Mouse (Mus musculus) liver, embryonic 14.5 days (tissue): ENCODE results near the gene Megf6. TPM values are rescaled to one million over a fixed set of nuclear protein-coding genes. Genes with fewer than 3 reads are reported as not detected.

Experiments used
- ATAC-seq: fragments of 200-750 bp; cut with Nextera tagmentation; 2 replicates; pipeline ENCODE4 v1.8.0; 2017; ENCODE audit warnings: moderate number of reproducible peaks, mild to moderate bottlenecking, moderate library complexity; ENCODE audit not compliant: insufficient read depth
- DNase-seq, 3 experiments: peaks; one replicate each; pipeline ENCODE4 v3.0.0-alpha.2; 2012 to 2013; ENCODE audit warnings: low read depth in 3 of 3, low spot score in 3 of 3
- H3K27ac ChIP-seq: fragments of 300-500 bp; sonication (generic); 2 replicates; pipeline ENCODE4 v1.5.1; 2014; ENCODE audit warnings: moderate library complexity, mild to moderate bottlenecking, control low read depth, inconsistent platforms
- H3K27me3 ChIP-seq: fragments of 300-500 bp; sonication (generic); 2 replicates; pipeline ENCODE4 v1.6.1; 2014; ENCODE audit warnings: mild to moderate bottlenecking, low read length, moderate library complexity; ENCODE audit not compliant: control insufficient read depth, insufficient read depth
- H3K36me3 ChIP-seq: fragments of 300-500 bp; sonication (generic); replicated peaks from 2 replicates; pipeline ENCODE4 v1.6.1; 2014; ENCODE audit warnings: low read depth; ENCODE audit not compliant: control insufficient read depth, insufficient read depth
- H3K4me1 ChIP-seq, 2 experiments: fragments of 200-500 bp in 1 of 2; fragments of 300-500 bp in 1 of 2; sonication (generic) in 1 of 2; replicated peaks; 2 replicates each; pipeline ENCODE4 v1.6.1; 2012 to 2014; ENCODE audit warnings: antibody characterized with exemption in 1 of 2, inconsistent platforms in 1 of 2, low read length in 1 of 2; ENCODE audit not compliant: control insufficient read depth in 2 of 2, insufficient read depth in 2 of 2
- H3K4me2 ChIP-seq: fragments of 300-500 bp; sonication (generic); 2 replicates; pipeline ENCODE4 v1.6.1; 2014; ENCODE audit warnings: low read depth, mild to moderate bottlenecking, control low read depth, moderate library complexity
- H3K4me3 ChIP-seq, 2 experiments: fragments of 200-500 bp in 1 of 2; fragments of 300-500 bp in 1 of 2; sonication (generic) in 1 of 2; 2 replicates each; pipeline ENCODE4 v1.5.1; 2012 to 2014; ENCODE audit warnings: low read depth in 2 of 2, low read length in 2 of 2, mild to moderate bottlenecking in 2 of 2, control low read depth in 1 of 2, inconsistent platforms in 1 of 2, moderate library complexity in 1 of 2; ENCODE audit not compliant: insufficient read depth in 1 of 2
- H3K9ac ChIP-seq: fragments of 300-500 bp; sonication (generic); replicated peaks from 2 replicates; pipeline ENCODE4 v1.6.1; 2014; ENCODE audit warnings: mild to moderate bottlenecking, control low read depth, moderate library complexity
- H3K9me3 ChIP-seq: fragments of 300-500 bp; sonication (generic); 2 replicates; pipeline ENCODE4 v1.6.1; 2016; ENCODE audit warnings: low read length, mixed read lengths; ENCODE audit not compliant: control insufficient read depth
- CTCF ChIP-seq: IDR thresholded peaks from 2 replicates; pipeline ENCODE4 v1.5.1; 2016; ENCODE audit warnings: antibody characterized with exemption, low read depth, control low read depth
- EP300 ChIP-seq: IDR thresholded peaks from 2 replicates; pipeline ENCODE4 v1.6.1; 2016; ENCODE audit warnings: antibody characterized with exemption, low read depth
- WGBS: fragments of 180-500 bp; shearing (Covaris S2); extraction: QIAGEN DNeasy Blood & Tissue Kit; methylation state at CpG from one replicate; pipeline ENCODE4 v1.1.7; 2014; ENCODE audit not compliant: insufficient replicate concordance; 5-methylcytosine and 5-hydroxymethylcytosine counted together
- polyA plus RNA-seq, 2 experiments: library from polyadenylated mRNA; depleted of rRNA in 1 of 2; stranded (reverse) in 1 of 2; unstranded in 1 of 2; fragments of >200 nt; fragmentation: Nextera tagmentation in 1 of 2; extraction: Ambion mirVana in 1 of 2; gene quantifications; 2 replicates each; pipeline versions ENCODE4 v1.2.1 to v1.2.3; 2012 to 2014

The Megf6 gene
- polyA plus RNA-seq, 2 experiments, result 0.77 to 1.0 TPM

- Histone ChIP-seq H3K9me3 (no peaks in the 10 kb centered on the region), H3K27ac (no peak overlapping the region), H3K4me2 (no peak overlapping the region), H3K4me3 (no peak overlapping the region), H3K9ac (no peak overlapping the region), H3K4me1 (peaks cover 4 to 9% of the 10 kb centered on the region in 2 experiments), H3K27me3 (no peaks in the 10 kb centered on the region), H3K36me3 (no peaks in the 10 kb centered on the region)
- WGBS, result 56% methylated on average over 21 of the region's 21 CpGs
- no peak for DNase-seq
- ATAC-seq, result no peak
- no peak for TF ChIP-seq EP300
- TF ChIP-seq CTCF, result no peak
Measured at GRCm38 (mm10) chr4:154248092-154248805, 77.7 kb downstream of the Megf6 start.

- no peak overlapping the region for H3K27ac ChIP-seq
- TF ChIP-seq EP300 (no peak), CTCF (no peak)
- H3K4me1 ChIP-seq, result peaks cover 4 to 9% of the 10 kb centered on the region in 2 experiments
- WGBS, result 69% methylated on average over 8 of the region's 8 CpGs
- DNase-seq (no peak), ATAC-seq (no peak)
- H3K9me3 ChIP-seq, result no peaks in the 10 kb centered on the region
- H3K9ac ChIP-seq, result no peak overlapping the region
- H3K4me2 ChIP-seq, result no peak overlapping the region
- no peak overlapping the region for H3K4me3 ChIP-seq
- no peaks in the 10 kb centered on the region for H3K36me3 ChIP-seq
- H3K27me3 ChIP-seq, result no peaks in the 10 kb centered on the region
Measured at GRCm38 (mm10) chr4:154249316-154249715, 78.8 kb downstream of the Megf6 start.

- Histone ChIP-seq H3K4me3 (no peak overlapping the region), H3K27ac (no peak overlapping the region), H3K9ac (no peak overlapping the region), H3K4me2 (no peak overlapping the region), H3K4me1 (no peaks in the 10 kb centered on the region), H3K36me3 (no peaks in the 10 kb centered on the region), H3K27me3 (no peaks in the 10 kb centered on the region), H3K9me3 (no peaks in the 10 kb centered on the region)
- ATAC-seq, result no peak
- TF ChIP-seq EP300, result no peak
- TF ChIP-seq CTCF, result no peak
- no peak for DNase-seq
- 73% methylated on average over 20 of the region's 20 CpGs for WGBS
Measured at GRCm38 (mm10) chr4:154252537-154253255, 82.2 kb downstream of the Megf6 start.

GRCm38 (mm10) chr4:154260755-154261154, 90.2 kb downstream of the Megf6 start:
- no peak for DNase-seq
- TF ChIP-seq CTCF, result no peak
- no peak for TF ChIP-seq EP300
- ATAC-seq, result no peak

GRCm38 (mm10) chr4:154262071-154262470, 91.5 kb downstream of the Megf6 start:
- H3K9ac ChIP-seq, result no peak overlapping the region
- H3K4me1 ChIP-seq, result no peaks in the 10 kb centered on the region
- H3K4me2 ChIP-seq, result no peak overlapping the region
- 42% methylated on average over 4 of the region's 4 CpGs for WGBS
- H3K27ac ChIP-seq, result no peak overlapping the region
- no peaks in the 10 kb centered on the region for H3K9me3 ChIP-seq
- H3K4me3 ChIP-seq, result no peak overlapping the region
- H3K36me3 ChIP-seq, result no peaks in the 10 kb centered on the region
- no peak for DNase-seq
- TF ChIP-seq CTCF (no peak), EP300 (no peak)
- no peak for ATAC-seq
- H3K27me3 ChIP-seq, result no peaks in the 10 kb centered on the region

More at GRCm38 (mm10) chr4:154260755-154261154, 90.2 kb downstream of the Megf6 start:
- H3K4me3 ChIP-seq, result no peak overlapping the region
- 83% methylated on average over 5 of the region's 5 CpGs for WGBS
- no peak overlapping the region for H3K9ac ChIP-seq
- no peaks in the 10 kb centered on the region for H3K36me3 ChIP-seq
- H3K4me2 ChIP-seq, result no peak overlapping the region
- H3K27me3 ChIP-seq, result no peaks in the 10 kb centered on the region
- H3K4me1 ChIP-seq, result no peaks in the 10 kb centered on the region
- no peak overlapping the region for H3K27ac ChIP-seq
- no peaks in the 10 kb centered on the region for H3K9me3 ChIP-seq
